Mouse (Mus musculus): ENCODE measurements around the gene Slc35d2. TPM values are rescaled to one million over a fixed set of nuclear protein-coding genes. Genes with fewer than 3 reads are reported as not detected.
A peak's percentile ranks its signal among the peaks of the same experiment; 100 is the strongest.

Gene Slc35d2
- polyA plus RNA-seq, 1 experiment: 2.1 TPM

- no peaks in the 10 kb centered on the region for H3K27me3 ChIP-seq (ENCODE audit: control insufficient read depth, insufficient read depth, insufficient read length)
- TF ChIP-seq CEBPB (IDR thresholded peaks at IDR 0.05; ENCODE audit: low read depth): no peak
- TF ChIP-seq FOSL1 (IDR thresholded peaks at IDR 0.05; ENCODE audit: insufficient read depth, low read length, poor library complexity, severe bottlenecking): no peak
- no peak for TF ChIP-seq MYOG (IDR thresholded peaks at IDR 0.05; ENCODE audit: control insufficient read depth, extremely low read depth, insufficient read length)
- TF ChIP-seq CTCF (IDR thresholded peaks at IDR 0.05; ENCODE audit: control insufficient read depth, insufficient read depth, insufficient read length): no peak
- no peak for TF ChIP-seq MAX (IDR thresholded peaks at IDR 0.05)
- TF ChIP-seq MYOD1 (IDR thresholded peaks at IDR 0.05; ENCODE audit: control insufficient read depth, insufficient read length, low read depth): no peak
- no peak for TF ChIP-seq USF1 (IDR thresholded peaks at IDR 0.05; ENCODE audit: low read depth)
- H3K4me3 ChIP-seq (ENCODE audit: insufficient read depth, poor library complexity, severe bottlenecking): no peak overlapping the region
- H3ac ChIP-seq (ENCODE audit: control insufficient read depth, insufficient read length, low read depth): no peak overlapping the region
- no peaks in the 10 kb centered on the region for H3K79me2 ChIP-seq (ENCODE audit: control insufficient read depth, insufficient read depth)
- no peaks in the 10 kb centered on the region for H3K79me3 ChIP-seq (ENCODE audit: low read depth)
- no peaks in the 10 kb centered on the region for H3K36me3 ChIP-seq (ENCODE audit: control insufficient read depth, insufficient read depth)
Measured at GRCm38 (mm10) chr13:64110421-64110820, 18.7 kb downstream of the Slc35d2 start.

- TF ChIP-seq USF1 (IDR thresholded peaks at IDR 0.05; ENCODE audit: low read depth): no peak
- no peak for TF ChIP-seq CTCF (IDR thresholded peaks at IDR 0.05; ENCODE audit: control insufficient read depth, insufficient read depth, insufficient read length)
- no peak for TF ChIP-seq MYOG (IDR thresholded peaks at IDR 0.05; ENCODE audit: control insufficient read depth, extremely low read depth, insufficient read length)
- TF ChIP-seq MYOD1 (IDR thresholded peaks at IDR 0.05; ENCODE audit: control insufficient read depth, insufficient read length, low read depth): no peak
- no peak for TF ChIP-seq CEBPB (IDR thresholded peaks at IDR 0.05; ENCODE audit: low read depth)
- TF ChIP-seq MAX (IDR thresholded peaks at IDR 0.05): no peak
- no peak for TF ChIP-seq FOSL1 (IDR thresholded peaks at IDR 0.05; ENCODE audit: insufficient read depth, low read length, poor library complexity, severe bottlenecking)
- no peak overlapping the region for H3ac ChIP-seq (ENCODE audit: control insufficient read depth, insufficient read length, low read depth)
- H3K79me2 ChIP-seq (ENCODE audit: control insufficient read depth, insufficient read depth): no peaks in the 10 kb centered on the region
Measured at GRCm38 (mm10) chr13:64108381-64108850, 20.8 kb downstream of the Slc35d2 start.

GRCm38 (mm10) chr13:64107535-64107934 lies 21.6 kb downstream of the Slc35d2 start:
- Histone ChIP-seq H3ac (ENCODE audit: control insufficient read depth, insufficient read length, low read depth) (no peak overlapping the region), H3K4me3 (ENCODE audit: insufficient read depth, poor library complexity, severe bottlenecking) (no peak overlapping the region), H3K79me2 (ENCODE audit: control insufficient read depth, insufficient read depth) (no peaks in the 10 kb centered on the region), H3K79me3 (ENCODE audit: low read depth) (no peaks in the 10 kb centered on the region), H3K36me3 (ENCODE audit: control insufficient read depth, insufficient read depth) (no peaks in the 10 kb centered on the region), H3K27me3 (ENCODE audit: control insufficient read depth, insufficient read depth, insufficient read length) (no peaks in the 10 kb centered on the region)
- TF ChIP-seq CEBPB (IDR thresholded peaks at IDR 0.05; ENCODE audit: low read depth) (no peak), USF1 (IDR thresholded peaks at IDR 0.05; ENCODE audit: low read depth) (no peak), MYOD1 (IDR thresholded peaks at IDR 0.05; ENCODE audit: control insufficient read depth, insufficient read length, low read depth) (no peak), MAX (IDR thresholded peaks at IDR 0.05) (no peak)

More at GRCm38 (mm10) chr13:64108381-64108850, 20.8 kb downstream of the Slc35d2 start:
- Histone ChIP-seq H3K4me3 (ENCODE audit: insufficient read depth, poor library complexity, severe bottlenecking) (no peak overlapping the region), H3K36me3 (ENCODE audit: control insufficient read depth, insufficient read depth) (no peaks in the 10 kb centered on the region), H3K79me3 (ENCODE audit: low read depth) (no peaks in the 10 kb centered on the region), H3K27me3 (ENCODE audit: control insufficient read depth, insufficient read depth, insufficient read length) (no peaks in the 10 kb centered on the region)

- no peaks in the 10 kb centered on the region for H3K36me3 ChIP-seq (ENCODE audit: control insufficient read depth, insufficient read depth)
- H3K79me3 ChIP-seq (ENCODE audit: low read depth): no peaks in the 10 kb centered on the region
- no peaks in the 10 kb centered on the region for H3K79me2 ChIP-seq (ENCODE audit: control insufficient read depth, insufficient read depth)
- TF ChIP-seq MAX (IDR thresholded peaks at IDR 0.05) (no peak), FOSL1 (IDR thresholded peaks at IDR 0.05; ENCODE audit: insufficient read depth, low read length, poor library complexity, severe bottlenecking) (no peak), MYOD1 (IDR thresholded peaks at IDR 0.05; ENCODE audit: control insufficient read depth, insufficient read length, low read depth) (no peak), USF1 (IDR thresholded peaks at IDR 0.05; ENCODE audit: low read depth) (no peak), MYOG (IDR thresholded peaks at IDR 0.05; ENCODE audit: control insufficient read depth, extremely low read depth, insufficient read length) (no peak), CEBPB (IDR thresholded peaks at IDR 0.05; ENCODE audit: low read depth) (no peak), CTCF (IDR thresholded peaks at IDR 0.05; ENCODE audit: control insufficient read depth, insufficient read depth, insufficient read length) (no peak)
- no peak overlapping the region for H3K4me3 ChIP-seq (ENCODE audit: insufficient read depth, poor library complexity, severe bottlenecking)
- H3ac ChIP-seq (ENCODE audit: control insufficient read depth, insufficient read length, low read depth): no peak overlapping the region
- no peaks in the 10 kb centered on the region for H3K27me3 ChIP-seq (ENCODE audit: control insufficient read depth, insufficient read depth, insufficient read length)
Measured at GRCm38 (mm10) chr13:64107105-64107504, 22.1 kb downstream of the Slc35d2 start.

- no peak overlapping the region for H3ac ChIP-seq (ENCODE audit: control insufficient read depth, insufficient read length, low read depth)
- no peaks in the 10 kb centered on the region for H3K79me2 ChIP-seq (ENCODE audit: control insufficient read depth, insufficient read depth)
- H3K36me3 ChIP-seq (ENCODE audit: control insufficient read depth, insufficient read depth): no peaks in the 10 kb centered on the region
- no peaks in the 10 kb centered on the region for H3K79me3 ChIP-seq (ENCODE audit: low read depth)
- TF ChIP-seq MYOG (IDR thresholded peaks at IDR 0.05; ENCODE audit: control insufficient read depth, extremely low read depth, insufficient read length) (no peak), MAX (IDR thresholded peaks at IDR 0.05) (no peak), USF1 (IDR thresholded peaks at IDR 0.05; ENCODE audit: low read depth) (no peak), MYOD1 (IDR thresholded peaks at IDR 0.05; ENCODE audit: control insufficient read depth, insufficient read length, low read depth) (no peak), CEBPB (IDR thresholded peaks at IDR 0.05; ENCODE audit: low read depth) (peak; percentile 5), FOSL1 (IDR thresholded peaks at IDR 0.05; ENCODE audit: insufficient read depth, low read length, poor library complexity, severe bottlenecking) (peak; percentile 15), CTCF (IDR thresholded peaks at IDR 0.05; ENCODE audit: control insufficient read depth, insufficient read depth, insufficient read length) (no peak)
- H3K27me3 ChIP-seq (ENCODE audit: control insufficient read depth, insufficient read depth, insufficient read length): no peaks in the 10 kb centered on the region
- H3K4me3 ChIP-seq (ENCODE audit: insufficient read depth, poor library complexity, severe bottlenecking): no peak overlapping the region
Measured at GRCm38 (mm10) chr13:64105690-64106089, 23.5 kb downstream of the Slc35d2 start.

GRCm38 (mm10) chr13:64100186-64100585 lies 29.0 kb downstream of the Slc35d2 start:
- H3K79me3 ChIP-seq (ENCODE audit: low read depth): no peaks in the 10 kb centered on the region
- H3K4me3 ChIP-seq (ENCODE audit: insufficient read depth, poor library complexity, severe bottlenecking): no peak overlapping the region
- no peaks in the 10 kb centered on the region for H3K27me3 ChIP-seq (ENCODE audit: control insufficient read depth, insufficient read depth, insufficient read length)
- H3K79me2 ChIP-seq (ENCODE audit: control insufficient read depth, insufficient read depth): no peaks in the 10 kb centered on the region
- H3ac ChIP-seq (ENCODE audit: control insufficient read depth, insufficient read length, low read depth): no peak overlapping the region
- no peaks in the 10 kb centered on the region for H3K36me3 ChIP-seq (ENCODE audit: control insufficient read depth, insufficient read depth)
- TF ChIP-seq FOSL1 (IDR thresholded peaks at IDR 0.05; ENCODE audit: insufficient read depth, low read length, poor library complexity, severe bottlenecking) (no peak), CTCF (IDR thresholded peaks at IDR 0.05; ENCODE audit: control insufficient read depth, insufficient read depth, insufficient read length) (no peak), MAX (IDR thresholded peaks at IDR 0.05) (no peak), MYOG (IDR thresholded peaks at IDR 0.05; ENCODE audit: control insufficient read depth, extremely low read depth, insufficient read length) (no peak), MYOD1 (IDR thresholded peaks at IDR 0.05; ENCODE audit: control insufficient read depth, insufficient read length, low read depth) (no peak), USF1 (IDR thresholded peaks at IDR 0.05; ENCODE audit: low read depth) (no peak), CEBPB (IDR thresholded peaks at IDR 0.05; ENCODE audit: low read depth) (no peak)
